Mouse (Mus musculus) midbrain, embryonic 16.5 days (tissue): ENCODE results near the gene Sh3pxd2a. TPM values are rescaled to one million over a fixed set of nuclear protein-coding genes. Genes with fewer than 3 reads are reported as not detected.

Experiments used
- ATAC-seq: fragments of 200-750 bp; cut with Nextera tagmentation; 2 replicates; pipeline ENCODE4 v1.8.0; 2017; ENCODE audit warnings: moderate TSS enrichment
- H3K27ac ChIP-seq: fragments of 300-500 bp; sonication (generic); 2 replicates; pipeline ENCODE4 v1.5.1; 2014; ENCODE audit warnings: mild to moderate bottlenecking, low read length, mixed read lengths
- H3K27me3 ChIP-seq: fragments of 300-500 bp; sonication (generic); 2 replicates; pipeline ENCODE4 v1.6.1; 2014; ENCODE audit warnings: low read depth, low read length, mixed read lengths; ENCODE audit not compliant: control insufficient read depth, insufficient read depth
- H3K36me3 ChIP-seq: fragments of 300-500 bp; sonication (generic); 2 replicates; pipeline ENCODE4 v1.6.1; 2014; ENCODE audit warnings: mild to moderate bottlenecking, low read length, moderate library complexity, mixed read lengths; ENCODE audit not compliant: control insufficient read depth, insufficient read depth
- H3K4me1 ChIP-seq: fragments of 300-500 bp; sonication (generic); 2 replicates; pipeline ENCODE4 v1.6.1; 2014; ENCODE audit warnings: mild to moderate bottlenecking, low read length, mixed read lengths; ENCODE audit not compliant: control insufficient read depth, insufficient read depth
- H3K4me2 ChIP-seq: fragments of 300-500 bp; sonication (generic); 2 replicates; pipeline ENCODE4 v1.6.1; 2014; ENCODE audit warnings: mild to moderate bottlenecking, low read length, mixed read lengths
- H3K4me3 ChIP-seq: fragments of 300-500 bp; sonication (generic); 2 replicates; pipeline ENCODE4 v1.5.1; 2014; ENCODE audit warnings: low read depth, mild to moderate bottlenecking, low read length, moderate library complexity, mixed read lengths
- H3K9ac ChIP-seq: fragments of 300-500 bp; sonication (generic); 2 replicates; pipeline ENCODE4 v1.6.1; 2014; ENCODE audit warnings: low read depth, low read length, mixed read lengths
- H3K9me3 ChIP-seq: fragments of 300-500 bp; sonication (generic); replicated peaks from 2 replicates; pipeline ENCODE4 v1.6.1; 2014; ENCODE audit warnings: mild to moderate bottlenecking, low read length, mixed read lengths; ENCODE audit not compliant: control insufficient read depth, poor library complexity, severe bottlenecking
- WGBS: fragments of 180-500 bp; shearing (Covaris S2); extraction: QIAGEN DNeasy Blood & Tissue Kit; methylation state at CpG from one replicate; pipeline ENCODE4 v1.1.7; 2014; 5-methylcytosine and 5-hydroxymethylcytosine counted together
- polyA plus RNA-seq: library from polyadenylated mRNA; unstranded; fragments of >200 nt; fragmentation: Nextera tagmentation; extraction: Ambion mirVana; gene quantifications from 2 replicates; pipeline ENCODE4 v1.2.1, GENCODE M21; 2015

Sh3pxd2a gene
- polyA plus RNA-seq, 1 experiment from 2014 or later = 1.5 TPM

GRCm38 (mm10) chr19:47412566-47413248, 51.5 kb downstream of the Sh3pxd2a start:
- ATAC-seq = no peak
- Histone ChIP-seq H3K36me3 (no peaks in the 10 kb centered on the region), H3K4me2 (no peak overlapping the region), H3K27me3 (no peaks in the 10 kb centered on the region), H3K27ac (no peak overlapping the region), H3K9me3 (no peaks in the 10 kb centered on the region), H3K4me1 (no peaks in the 10 kb centered on the region), H3K4me3 (no peak overlapping the region), H3K9ac (no peak overlapping the region)
- WGBS = 78% methylated on average over 11 of the region's 11 CpGs

- no peak overlapping the region for H3K27ac ChIP-seq
- H3K9me3 ChIP-seq = no peaks in the 10 kb centered on the region
- no peak for ATAC-seq
- H3K4me3 ChIP-seq = no peak overlapping the region
- H3K36me3 ChIP-seq = no peaks in the 10 kb centered on the region
- no peak overlapping the region for H3K4me2 ChIP-seq
- H3K27me3 ChIP-seq = no peaks in the 10 kb centered on the region
- no peak overlapping the region for H3K9ac ChIP-seq
- no peaks in the 10 kb centered on the region for H3K4me1 ChIP-seq
- WGBS = 92% methylated on average over 6 of the region's 6 CpGs
These were observed 53.9 kb downstream of the Sh3pxd2a start for GRCm38 (mm10) chr19:47410301-47410700.

GRCm38 (mm10) chr19:47409142-47409541, 55.1 kb downstream of the Sh3pxd2a start:
- no peak overlapping the region for H3K27ac ChIP-seq
- no peaks in the 10 kb centered on the region for H3K27me3 ChIP-seq
- H3K9me3 ChIP-seq = no peaks in the 10 kb centered on the region
- H3K4me2 ChIP-seq = no peak overlapping the region
- ATAC-seq = no peak
- H3K9ac ChIP-seq = no peak overlapping the region
- H3K4me3 ChIP-seq = no peak overlapping the region
- no peaks in the 10 kb centered on the region for H3K36me3 ChIP-seq
- H3K4me1 ChIP-seq = no peaks in the 10 kb centered on the region

GRCm38 (mm10) chr19:47408656-47409055, 55.5 kb downstream of the Sh3pxd2a start:
- 80% methylated on average over 7 of the region's 7 CpGs for WGBS
- H3K27ac ChIP-seq = no peak overlapping the region
- H3K9ac ChIP-seq = no peak overlapping the region
- no peak overlapping the region for H3K4me2 ChIP-seq
- ATAC-seq = no peak
- H3K4me1 ChIP-seq = no peaks in the 10 kb centered on the region
- no peaks in the 10 kb centered on the region for H3K9me3 ChIP-seq
- no peaks in the 10 kb centered on the region for H3K36me3 ChIP-seq
- no peak overlapping the region for H3K4me3 ChIP-seq
- no peaks in the 10 kb centered on the region for H3K27me3 ChIP-seq

- Histone ChIP-seq H3K9me3 (no peaks in the 10 kb centered on the region), H3K4me3 (no peak overlapping the region), H3K9ac (no peak overlapping the region), H3K27ac (no peak overlapping the region), H3K27me3 (no peaks in the 10 kb centered on the region), H3K4me2 (no peak overlapping the region), H3K4me1 (no peaks in the 10 kb centered on the region), H3K36me3 (no peaks in the 10 kb centered on the region)
- no peak for ATAC-seq
- 90% methylated on average over 6 of the region's 6 CpGs for WGBS
These were observed 56.9 kb downstream of the Sh3pxd2a start for GRCm38 (mm10) chr19:47407332-47407731.

- Histone ChIP-seq H3K9ac (no peak overlapping the region), H3K27me3 (no peaks in the 10 kb centered on the region), H3K4me1 (no peaks in the 10 kb centered on the region), H3K9me3 (no peaks in the 10 kb centered on the region), H3K4me2 (no peak overlapping the region), H3K4me3 (no peak overlapping the region), H3K27ac (no peak overlapping the region), H3K36me3 (no peaks in the 10 kb centered on the region)
- ATAC-seq = no peak
- 87% methylated on average over 6 of the region's 6 CpGs for WGBS
These were observed 57.7 kb downstream of the Sh3pxd2a start for GRCm38 (mm10) chr19:47406524-47406923.

- 89% methylated on average over 8 of the region's 8 CpGs for WGBS
- Histone ChIP-seq H3K9me3 (no peaks in the 10 kb centered on the region), H3K27me3 (no peaks in the 10 kb centered on the region), H3K4me1 (no peaks in the 10 kb centered on the region), H3K27ac (no peak overlapping the region), H3K9ac (no peak overlapping the region), H3K36me3 (no peaks in the 10 kb centered on the region), H3K4me3 (no peak overlapping the region), H3K4me2 (no peak overlapping the region)
- no peak for ATAC-seq
These were observed 58.7 kb downstream of the Sh3pxd2a start for GRCm38 (mm10) chr19:47405548-47405947.

GRCm38 (mm10) chr19:47403391-47404379, 60.5 kb downstream of the Sh3pxd2a start:
- Histone ChIP-seq H3K9me3 (no peaks in the 10 kb centered on the region), H3K4me2 (no peak overlapping the region), H3K4me3 (no peak overlapping the region), H3K27me3 (no peaks in the 10 kb centered on the region), H3K4me1 (no peaks in the 10 kb centered on the region), H3K27ac (no peak overlapping the region), H3K36me3 (no peaks in the 10 kb centered on the region), H3K9ac (no peak overlapping the region)
- no peak for ATAC-seq
- WGBS = 58% methylated on average over 3 of the region's 3 CpGs

GRCm38 (mm10) chr19:47402976-47403375, 61.2 kb downstream of the Sh3pxd2a start:
- Histone ChIP-seq H3K9me3 (no peaks in the 10 kb centered on the region), H3K9ac (no peak overlapping the region), H3K4me1 (no peaks in the 10 kb centered on the region), H3K36me3 (no peaks in the 10 kb centered on the region), H3K4me2 (no peak overlapping the region), H3K27ac (no peak overlapping the region), H3K4me3 (no peak overlapping the region), H3K27me3 (no peaks in the 10 kb centered on the region)
- 46% methylated on average over 6 of the region's 6 CpGs for WGBS
- no peak for ATAC-seq
